Mouse (Mus musculus): ENCODE measurements around the gene Rdh11. TPM values are rescaled to one million over a fixed set of nuclear protein-coding genes. Genes with fewer than 3 reads are reported as not detected.
"Not testable (repeated sequence)": the region's sequence is repeated elsewhere in the genome, so short reads cannot be mapped to it uniquely, and the experiment has no call there.

The Rdh11 gene
- total and polyA plus RNA-seq, 2 experiments = 46.4 to 60.5 TPM

DNA sequence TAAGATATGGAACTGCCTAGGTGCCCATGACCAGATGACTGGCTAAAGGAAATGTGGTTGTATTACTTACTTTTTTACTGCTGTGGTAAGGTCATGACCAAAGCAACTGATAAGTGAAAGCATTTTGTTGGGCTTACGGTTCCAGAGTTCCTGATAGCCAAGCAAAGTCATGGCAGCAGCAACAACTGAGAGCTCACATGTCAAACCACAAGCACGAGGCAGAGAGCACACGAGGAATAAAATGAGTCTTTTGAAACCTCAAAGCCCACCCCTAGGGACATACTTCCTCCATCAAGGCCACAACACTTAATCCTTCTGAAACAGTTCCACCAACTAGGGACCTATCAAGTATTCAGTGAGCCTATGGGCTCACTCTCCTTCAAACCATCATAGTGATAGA, 9.8 kb upstream of the Rdh11 start:
- no peaks in the 10 kb centered on the region for H3K27me3 ChIP-seq (ENCODE audit: control insufficient read depth, insufficient read depth, low read length)
- no peak overlapping the region for H3K27ac ChIP-seq (replicated peaks; ENCODE audit: insufficient read depth, low read depth, low read length)
- H3K4me1 ChIP-seq (ENCODE audit: control insufficient read depth, insufficient read depth, low read length) = no peaks in the 10 kb centered on the region
- no peak for DNase-seq (ENCODE audit: extremely low read depth, low read depth, low spot score)
- no peaks in the 10 kb centered on the region for H3K79me2 ChIP-seq (ENCODE audit: control insufficient read depth, insufficient read depth, low read length)
- H3K36me3 ChIP-seq (ENCODE audit: control insufficient read depth, insufficient read depth, low read length) = no peaks in the 10 kb centered on the region
- 77% methylated on average over 3 of the region's 3 CpGs for WGBS
- no peak for TF ChIP-seq POLR2A (IDR thresholded peaks at IDR 0.05; ENCODE audit: extremely low read depth, insufficient read depth, low read length)
- no peak for TF ChIP-seq CTCF (IDR thresholded peaks at IDR 0.05; ENCODE audit: low read depth, low read length)
- no peak overlapping the region for H3K9ac ChIP-seq (ENCODE audit: low read depth, low read length)
- H3K4me3 ChIP-seq (ENCODE audit: insufficient read depth, low read depth, low read length) = no peak overlapping the region

DNA sequence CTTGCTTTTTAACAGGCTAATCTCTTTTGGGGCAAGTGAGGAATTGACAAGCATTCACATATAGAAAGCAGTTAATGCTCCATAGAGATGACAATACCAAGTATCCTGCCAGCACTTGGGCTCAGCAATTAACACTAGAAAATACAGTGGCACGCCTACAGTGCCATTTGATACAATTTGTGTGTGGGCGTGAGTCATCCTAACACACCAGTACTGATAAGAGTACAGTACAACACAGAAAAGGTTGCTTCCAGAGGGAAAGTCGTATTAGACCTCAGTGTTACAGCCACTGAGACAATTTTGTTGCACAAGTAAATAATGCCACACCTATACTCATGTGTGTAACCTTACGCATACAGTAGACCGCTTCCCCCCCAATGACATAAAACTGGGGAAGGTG, 5.0 kb upstream of the Rdh11 start:
- Histone ChIP-seq H3K4me3 (ENCODE audit: insufficient read depth, low read depth, low read length) (no peak overlapping the region), H3K27ac (replicated peaks; ENCODE audit: insufficient read depth, low read depth, low read length) (no peak overlapping the region), H3K9ac (ENCODE audit: low read depth, low read length) (no peak overlapping the region), H3K36me3 (ENCODE audit: control insufficient read depth, insufficient read depth, low read length) (no peaks in the 10 kb centered on the region), H3K27me3 (ENCODE audit: control insufficient read depth, insufficient read depth, low read length) (no peaks in the 10 kb centered on the region), H3K4me1 (ENCODE audit: control insufficient read depth, insufficient read depth, low read length) (no peaks in the 10 kb centered on the region), H3K79me2 (ENCODE audit: control insufficient read depth, insufficient read depth, low read length) (no peaks in the 10 kb centered on the region)
- WGBS = 81% methylated on average over 5 of the region's 5 CpGs
- TF ChIP-seq CTCF (IDR thresholded peaks at IDR 0.05; ENCODE audit: low read depth, low read length) (no peak), POLR2A (IDR thresholded peaks at IDR 0.05; ENCODE audit: extremely low read depth, insufficient read depth, low read length) (no peak)
- no peak for DNase-seq (ENCODE audit: extremely low read depth, low read depth, low spot score)

DNA sequence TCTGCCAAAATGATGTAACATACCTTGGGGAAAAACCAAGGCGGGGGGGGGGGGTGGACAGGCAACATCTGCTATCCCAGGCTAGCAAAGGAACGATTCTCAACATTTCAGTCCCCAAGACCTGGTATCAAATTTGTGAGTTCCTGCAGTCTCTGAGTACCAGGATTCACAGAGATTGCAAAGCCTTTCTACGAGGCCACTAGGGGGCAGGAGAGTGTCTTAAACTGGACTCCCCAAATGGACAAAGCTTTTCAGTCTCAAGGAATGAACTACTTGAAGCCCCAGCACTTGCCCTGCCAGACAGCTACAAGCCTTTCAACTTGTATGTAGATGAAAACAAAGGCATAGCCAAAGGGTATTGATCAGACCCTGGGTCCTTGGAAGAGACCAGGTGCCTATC, 1.3 kb upstream of the Rdh11 start:
- DNase-seq (ENCODE audit: extremely low read depth, low read depth, low spot score) = peak; percentile 72
- Histone ChIP-seq H3K4me3 (ENCODE audit: insufficient read depth, low read depth, low read length) (no peak overlapping the region), H3K4me1 (ENCODE audit: control insufficient read depth, insufficient read depth, low read length) (peaks cover 11% of the 10 kb centered on the region), H3K79me2 (ENCODE audit: control insufficient read depth, insufficient read depth, low read length) (peaks cover 5% of the 10 kb centered on the region; the same call in 1 of the 2 replicates), H3K27ac (replicated peaks; ENCODE audit: insufficient read depth, low read depth, low read length) (no peak overlapping the region), H3K9ac (ENCODE audit: low read depth, low read length) (no peak overlapping the region), H3K27me3 (ENCODE audit: control insufficient read depth, insufficient read depth, low read length) (no peaks in the 10 kb centered on the region), H3K36me3 (ENCODE audit: control insufficient read depth, insufficient read depth, low read length) (peaks cover 1% of the 10 kb centered on the region; the same call in 1 of the 2 replicates)
- TF ChIP-seq CTCF (IDR thresholded peaks at IDR 0.05; ENCODE audit: low read depth, low read length) = peak; percentile 73
- no peak for TF ChIP-seq POLR2A (IDR thresholded peaks at IDR 0.05; ENCODE audit: extremely low read depth, insufficient read depth, low read length)
- 3% methylated on average over 3 of the region's 3 CpGs for WGBS

DNA sequence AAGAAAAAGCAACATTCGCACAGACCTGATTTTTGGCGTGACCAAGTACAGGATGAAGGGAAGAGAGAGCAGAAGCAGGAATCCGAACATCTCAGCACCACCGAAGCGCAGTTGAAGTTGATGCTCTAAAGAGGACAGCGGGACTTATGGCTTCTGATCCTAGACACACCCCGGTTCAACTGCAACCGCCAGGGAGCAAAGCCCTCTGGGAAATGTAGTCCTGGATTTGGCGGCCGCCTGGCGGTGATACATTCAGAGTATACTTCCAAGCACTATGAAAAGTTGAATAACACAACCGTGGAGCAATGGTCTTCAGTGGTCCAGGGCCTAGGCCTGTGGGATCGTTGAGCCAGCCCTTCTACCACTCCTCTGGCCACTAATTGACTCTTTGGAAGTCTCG, 392 bp downstream of the Rdh11 start:
- Histone ChIP-seq H3K79me2 (ENCODE audit: control insufficient read depth, insufficient read depth, low read length) (peaks cover 5% of the 10 kb centered on the region; the same call in 1 of the 2 replicates), H3K27me3 (ENCODE audit: control insufficient read depth, insufficient read depth, low read length) (no peaks in the 10 kb centered on the region), H3K9ac (ENCODE audit: low read depth, low read length) (peak overlapping the region; percentile 56), H3K36me3 (ENCODE audit: control insufficient read depth, insufficient read depth, low read length) (peaks cover 16% of the 10 kb centered on the region), H3K4me3 (ENCODE audit: insufficient read depth, low read depth, low read length) (peak overlapping the region; percentile 76), H3K4me1 (ENCODE audit: control insufficient read depth, insufficient read depth, low read length) (peaks cover 11% of the 10 kb centered on the region), H3K27ac (replicated peaks; ENCODE audit: insufficient read depth, low read depth, low read length) (peak overlapping the region; percentile 71)
- peak; percentile 80 for DNase-seq (ENCODE audit: extremely low read depth, low read depth, low spot score)
- TF ChIP-seq CTCF (IDR thresholded peaks at IDR 0.05; ENCODE audit: low read depth, low read length) = peak; percentile 56
- TF ChIP-seq POLR2A (IDR thresholded peaks at IDR 0.05; ENCODE audit: extremely low read depth, insufficient read depth, low read length) = peak; percentile 31; the same call in 1 of the 2 replicates
- 2% methylated on average over 14 of the region's 14 CpGs for WGBS

DNA sequence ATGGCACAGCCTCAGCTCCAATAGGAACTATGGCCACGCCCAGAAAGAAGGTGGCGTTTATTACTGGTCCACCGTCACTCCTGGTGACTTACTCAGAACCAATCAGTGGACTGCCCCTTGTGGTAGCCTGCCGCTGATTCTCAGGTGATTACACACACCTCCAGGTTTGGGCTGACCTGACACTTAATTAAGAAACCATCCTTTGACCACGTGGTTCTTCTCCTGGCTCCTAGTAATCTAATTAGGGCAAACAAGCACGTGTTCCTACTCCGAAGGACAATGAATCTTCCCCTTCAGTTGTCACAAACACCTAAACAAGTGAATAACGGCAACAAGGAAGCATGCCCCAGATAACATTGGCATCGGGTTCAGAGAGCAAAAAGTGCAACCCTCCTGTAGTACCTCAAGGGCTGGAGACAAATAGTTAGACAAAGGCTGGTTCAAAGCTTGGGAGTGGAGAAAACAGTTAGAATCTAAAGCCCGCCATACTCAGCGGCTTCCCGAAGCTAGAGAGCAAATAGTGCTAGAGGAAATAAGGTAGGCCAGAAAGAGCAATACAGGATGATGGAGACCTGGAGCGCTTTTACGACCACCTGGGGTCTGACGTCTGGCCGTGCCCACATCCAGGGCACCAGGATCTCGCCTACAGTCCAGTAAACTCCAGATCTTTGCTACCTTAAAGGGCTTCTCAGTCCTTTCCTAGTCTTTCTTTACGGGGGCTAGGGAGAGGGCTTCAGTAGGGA, 991 bp downstream of the Rdh11 start:
- no peak for TF ChIP-seq CTCF (IDR thresholded peaks at IDR 0.05; ENCODE audit: low read depth, low read length)
- TF ChIP-seq POLR2A (IDR thresholded peaks at IDR 0.05; ENCODE audit: extremely low read depth, insufficient read depth, low read length) = no peak
- WGBS = 2% methylated on average over 18 of the region's 18 CpGs
- Histone ChIP-seq H3K27ac (replicated peaks; ENCODE audit: insufficient read depth, low read depth, low read length) (peak overlapping the region; percentile 71), H3K4me1 (ENCODE audit: control insufficient read depth, insufficient read depth, low read length) (peaks cover 11% of the 10 kb centered on the region), H3K27me3 (ENCODE audit: control insufficient read depth, insufficient read depth, low read length) (no peaks in the 10 kb centered on the region), H3K9ac (ENCODE audit: low read depth, low read length) (peak overlapping the region; percentile 56), H3K36me3 (ENCODE audit: control insufficient read depth, insufficient read depth, low read length) (peaks cover 21% of the 10 kb centered on the region), H3K79me2 (ENCODE audit: control insufficient read depth, insufficient read depth, low read length) (peaks cover 5% of the 10 kb centered on the region; the same call in 1 of the 2 replicates), H3K4me3 (ENCODE audit: insufficient read depth, low read depth, low read length) (peak overlapping the region; percentile 76)
- DNase-seq (ENCODE audit: extremely low read depth, low read depth, low spot score) = peak; percentile 94

DNA sequence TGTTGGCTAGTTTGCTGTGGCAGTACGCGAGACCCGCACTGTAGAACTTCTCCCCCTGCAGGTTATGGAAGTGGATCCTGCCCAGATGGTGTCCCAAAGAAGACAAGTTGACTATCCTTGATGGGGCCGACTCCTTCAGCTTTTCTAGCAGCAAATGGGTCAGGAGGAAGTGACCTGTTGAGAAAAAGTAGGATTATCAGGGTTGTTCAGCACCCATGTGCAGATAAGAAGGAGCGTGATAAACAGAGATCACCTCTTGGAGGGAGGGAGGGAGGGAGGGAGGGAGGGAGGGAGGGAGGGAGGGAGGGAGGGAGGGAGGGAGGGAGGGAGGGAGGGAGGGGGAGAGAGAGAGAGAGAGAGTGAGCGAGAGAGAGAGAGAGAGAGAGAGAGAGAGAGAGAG, 6.9 kb downstream of the Rdh11 start:
- not testable (repeated sequence) for H3K4me1 ChIP-seq (ENCODE audit: control insufficient read depth, insufficient read depth, low read length); DNase-seq (ENCODE audit: extremely low read depth, low read depth, low spot score); H3K79me2 ChIP-seq (ENCODE audit: control insufficient read depth, insufficient read depth, low read length); H3K4me3 ChIP-seq (ENCODE audit: insufficient read depth, low read depth, low read length); H3K27ac ChIP-seq (replicated peaks; ENCODE audit: insufficient read depth, low read depth, low read length); H3K27me3 ChIP-seq (ENCODE audit: control insufficient read depth, insufficient read depth, low read length); H3K9ac ChIP-seq (ENCODE audit: low read depth, low read length)
- 95% methylated on average over 5 of the region's 6 CpGs for WGBS
- peaks cover 54% of the 10 kb centered on the region for H3K36me3 ChIP-seq (ENCODE audit: control insufficient read depth, insufficient read depth, low read length)
